Mouse (Mus musculus) small intestine, adult 2 months (tissue): Measurements from ENCODE around the gene Sec14l5. TPM values are rescaled to one million over a fixed set of nuclear protein-coding genes. Genes with fewer than 3 reads are reported as not detected.
"Not testable (repeated sequence)": the region's sequence is repeated elsewhere in the genome, so short reads cannot be mapped to it uniquely, and the experiment has no call there.

Experiments used
- H3K27ac ChIP-seq: fragments of 200-500 bp; 2 replicates; pipeline ENCODE4 v1.5.1; 2012; ENCODE audit warnings: low read depth, low read length, control low read depth, inconsistent platforms; ENCODE audit not compliant: insufficient read depth
- H3K27me3 ChIP-seq: fragments of 200-500 bp; 2 replicates; pipeline ENCODE4 v1.6.1; 2012; ENCODE audit warnings: mild to moderate bottlenecking, moderate library complexity, low read length, inconsistent platforms; ENCODE audit not compliant: control insufficient read depth, insufficient read depth
- H3K36me3 ChIP-seq: fragments of 200-500 bp; 2 replicates; pipeline ENCODE4 v1.6.1; 2012; ENCODE audit warnings: mild to moderate bottlenecking, low read length, control low read depth, inconsistent platforms; ENCODE audit not compliant: control insufficient read depth, insufficient read depth
- H3K4me1 ChIP-seq: fragments of 200-500 bp; 2 replicates; pipeline ENCODE4 v1.6.1; 2012; ENCODE audit warnings: low read length, inconsistent platforms, mixed read lengths; ENCODE audit not compliant: control insufficient read depth, insufficient read depth, insufficient read length
- H3K4me3 ChIP-seq: fragments of 200-500 bp; 2 replicates; pipeline ENCODE4 v1.5.1; 2012; ENCODE audit warnings: low read depth, mild to moderate bottlenecking, control low read depth, inconsistent platforms, low read length, moderate library complexity
- CTCF ChIP-seq: fragments of 200-500 bp; IDR thresholded peaks from 2 replicates; pipeline ENCODE4 v1.5.1; 2012; ENCODE audit warnings: low read depth, mild to moderate bottlenecking, control low read depth, inconsistent platforms, low read length, moderate library complexity, mixed read lengths; ENCODE audit not compliant: insufficient replicate concordance, insufficient read length; ENCODE audit errors: extremely low read depth
- POLR2A ChIP-seq: fragments of 200-500 bp; IDR thresholded peaks from 2 replicates; pipeline ENCODE4 v1.6.1; 2012; ENCODE audit warnings: low read depth, mild to moderate bottlenecking, control low read depth, inconsistent platforms, low read length, moderate library complexity
- WGBS: fragments of 180-500 bp; shearing (Covaris S2); methylation state at CpG from one replicate; pipeline ENCODE4 v1.1.7; 2018; 5-methylcytosine and 5-hydroxymethylcytosine counted together
- polyA plus RNA-seq: library from polyadenylated mRNA; depleted of rRNA; stranded (reverse); fragments of >200 nt; gene quantifications from 2 replicates; pipeline ENCODE4 v1.2.3, GENCODE M21; 2012

Sec14l5 gene
- polyA plus RNA-seq, 1 experiment, result not detected

- 86% methylated on average over 2 of the region's 2 CpGs for WGBS
Observed at GRCm38 (mm10) chr16:5214126-5214525, 67.2 kb downstream of the Sec14l5 start.

GRCm38 (mm10) chr16:5216686-5217085 lies 69.8 kb downstream of the Sec14l5 start:
- Histone ChIP-seq H3K27me3 (no peaks in the 10 kb centered on the region), H3K27ac (no peak overlapping the region), H3K4me3 (no peak overlapping the region), H3K36me3 (no peaks in the 10 kb centered on the region), H3K4me1 (no peaks in the 10 kb centered on the region; the same call in 1 of the 2 replicates)
- TF ChIP-seq CTCF, result no peak
- WGBS, result 31% methylated on average over 6 of the region's 6 CpGs

More at GRCm38 (mm10) chr16:5214126-5214525, 67.2 kb downstream of the Sec14l5 start:
- TF ChIP-seq POLR2A (no peak), CTCF (no peak)
- Histone ChIP-seq H3K4me1 (no peaks in the 10 kb centered on the region; the same call in 1 of the 2 replicates), H3K36me3 (no peaks in the 10 kb centered on the region), H3K4me3 (no peak overlapping the region), H3K27me3 (no peaks in the 10 kb centered on the region), H3K27ac (no peak overlapping the region)

GRCm38 (mm10) chr16:5217341-5218133 lies 70.6 kb downstream of the Sec14l5 start:
- WGBS, result 81% methylated on average over 5 of the region's 5 CpGs
- no peaks in the 10 kb centered on the region for H3K27me3 ChIP-seq
- no peaks in the 10 kb centered on the region; the same call in 1 of the 2 replicates for H3K4me1 ChIP-seq
- no peak for TF ChIP-seq POLR2A
- TF ChIP-seq CTCF, result no peak
- H3K27ac ChIP-seq, result no peak overlapping the region
- no peaks in the 10 kb centered on the region for H3K36me3 ChIP-seq
- H3K4me3 ChIP-seq, result no peak overlapping the region

GRCm38 (mm10) chr16:5221403-5221802 lies 74.5 kb downstream of the Sec14l5 start:
- no peak overlapping the region for H3K4me3 ChIP-seq
- no peaks in the 10 kb centered on the region for H3K27me3 ChIP-seq
- 35% methylated on average over 4 of the region's 4 CpGs for WGBS
- H3K36me3 ChIP-seq, result no peaks in the 10 kb centered on the region
- TF ChIP-seq POLR2A (no peak), CTCF (no peak)
- H3K27ac ChIP-seq, result no peak overlapping the region
- no peaks in the 10 kb centered on the region; the same call in 1 of the 2 replicates for H3K4me1 ChIP-seq

- H3K4me1 ChIP-seq, result no peaks in the 10 kb centered on the region
- peak within 1 kb of the TSS; percentile 27 for H3K4me3 ChIP-seq
- TF ChIP-seq CTCF, result no peak
- TF ChIP-seq POLR2A, result no peak
- H3K27me3 ChIP-seq, result no peaks in the 10 kb centered on the region
- H3K27ac ChIP-seq, result no peak within 1 kb of the TSS
- WGBS, result 40% methylated on average over 6 of the region's 6 CpGs
- no peaks in the 10 kb centered on the region for H3K36me3 ChIP-seq
Observed at GRCm38 (mm10) chr16:5222140-5222539, 75.2 kb downstream of the Sec14l5 start, which contains the start of gene AU021092. Gene AU021092 (minus strand): TSS chr16:5222299.

GRCm38 (mm10) chr16:5226534-5226933 lies 79.6 kb downstream of the Sec14l5 start:
- not testable (repeated sequence) for H3K4me3 ChIP-seq, H3K36me3 ChIP-seq, H3K4me1 ChIP-seq, H3K27ac ChIP-seq, H3K27me3 ChIP-seq
- WGBS, result 2% methylated on average over 1 of the region's 1 CpGs

- not testable (repeated sequence) for H3K27me3 ChIP-seq, H3K36me3 ChIP-seq, H3K4me1 ChIP-seq
Observed at GRCm38 (mm10) chr16:5227501-5227900, 80.6 kb downstream of the Sec14l5 start.

GRCm38 (mm10) chr16:5228103-5228502 lies 81.2 kb downstream of the Sec14l5 start:
- H3K27ac ChIP-seq, H3K36me3 ChIP-seq, H3K27me3 ChIP-seq, H3K4me1 ChIP-seq, H3K4me3 ChIP-seq: not testable (repeated sequence)
- WGBS, result 37% methylated on average over 3 of the region's 3 CpGs

More at GRCm38 (mm10) chr16:5227501-5227900, 80.6 kb downstream of the Sec14l5 start:
- not testable (repeated sequence) for H3K4me3 ChIP-seq, H3K27ac ChIP-seq
- WGBS, result 33% methylated on average over 19 of the region's 19 CpGs
